Mouse (Mus musculus) spleen, postnatal 14 days (tissue): ENCODE results near the gene Olfr446.

ENCODE experiments used
- DNase-seq, 2 experiments: peaks; one replicate each; pipeline ENCODE4 v3.0.0; 2021 to 2022; ENCODE audit warnings: low spot score in 2 of 2

Olfr446 gene

DNA sequence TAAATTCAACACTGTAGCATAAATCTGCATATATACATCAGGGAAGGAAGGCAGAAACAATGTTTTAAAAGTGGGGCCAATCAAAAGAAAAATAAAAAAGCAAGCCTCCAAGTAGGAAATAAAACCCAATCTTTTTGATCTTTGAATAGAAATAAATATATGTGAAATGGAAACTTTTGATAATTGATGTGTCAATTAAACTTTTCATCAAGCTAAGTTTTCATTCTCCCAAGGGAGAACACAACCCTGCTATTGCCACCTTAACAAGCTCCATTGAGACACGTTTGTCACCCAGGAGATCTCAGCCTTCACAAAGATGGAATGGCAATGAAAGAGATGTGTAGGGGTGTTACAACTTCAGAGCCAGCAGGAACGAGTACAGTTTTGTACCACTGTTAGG lies at the start of gene Olfr446:
Olfr446 (plus strand) TSS at position 301 of the 400 bp plus-strand sequence.
- no peak for DNase-seq

GRCm38 (mm10) chr6:42876323-42876722 lies 44.9 kb upstream of the Olfr446 start:
- no peak for DNase-seq

GRCm38 (mm10) chr6:42890141-42890540 lies 31.0 kb upstream of the Olfr446 start, which contains the start of gene Olfr448:
TSS of gene Olfr448 (plus strand) at chr6:42890441.
- DNase-seq = no peak

DNA sequence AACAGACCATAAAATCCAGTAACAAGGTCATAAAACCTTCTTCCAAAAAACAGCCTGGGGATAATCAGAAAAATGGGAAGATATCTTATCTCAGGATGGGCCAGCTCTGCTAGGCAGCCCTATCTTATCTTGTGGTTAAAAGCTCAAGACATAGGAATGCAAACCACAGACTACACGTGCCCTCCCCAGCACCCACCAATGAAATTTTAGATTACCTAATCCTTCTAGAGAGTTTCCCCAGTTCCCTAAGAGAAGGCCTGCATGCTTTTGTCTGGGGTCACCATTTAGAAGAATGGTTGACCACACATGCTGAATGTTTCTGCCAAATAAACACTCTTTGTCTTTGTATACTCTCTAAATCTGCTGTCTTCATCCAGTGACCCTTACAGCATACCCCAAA lies 20.8 kb upstream of the Olfr446 start:
- no peak for DNase-seq

GRCm38 (mm10) chr6:42908578-42908977 lies 12.6 kb upstream of the Olfr446 start, which contains the start of gene Olfr447:
TSS of gene Olfr447 (plus strand) at chr6:42908878.
- no peak for DNase-seq

- DNase-seq = no peak
Measured at GRCm38 (mm10) chr6:42948767-42949166, 27.6 kb downstream of the Olfr446 start, which contains the start of gene Olfr444. TSS of gene Olfr444 (plus strand) at chr6:42949067.

- no peak for DNase-seq
Measured at GRCm38 (mm10) chr6:42980377-42980776, 59.2 kb downstream of the Olfr446 start.
